Mouse (Mus musculus) thymus, postnatal 4 days (tissue): ENCODE measurements around the gene Aldh1l1.
A peak's percentile ranks its signal among the peaks of the same experiment; 100 is the strongest.

Experiments
- DNase-seq: peaks from one replicate; pipeline ENCODE4 v3.0.0; 2021

The Aldh1l1 gene

GRCm38 (mm10) chr6:90472697-90473096 is 13.5 kb upstream of the Aldh1l1 start:
- no peak for DNase-seq

GRCm38 (mm10) chr6:90473630-90474360 is 12.4 kb upstream of the Aldh1l1 start:
- DNase-seq, result no peak

- no peak for DNase-seq
These were observed 11.9 kb upstream of the Aldh1l1 start for GRCm38 (mm10) chr6:90474361-90474750.

GRCm38 (mm10) chr6:90475176-90475853 is 10.9 kb upstream of the Aldh1l1 start:
- no peak for DNase-seq

- DNase-seq, result no peak
These were observed 10.4 kb upstream of the Aldh1l1 start for GRCm38 (mm10) chr6:90475854-90476212.

DNA sequence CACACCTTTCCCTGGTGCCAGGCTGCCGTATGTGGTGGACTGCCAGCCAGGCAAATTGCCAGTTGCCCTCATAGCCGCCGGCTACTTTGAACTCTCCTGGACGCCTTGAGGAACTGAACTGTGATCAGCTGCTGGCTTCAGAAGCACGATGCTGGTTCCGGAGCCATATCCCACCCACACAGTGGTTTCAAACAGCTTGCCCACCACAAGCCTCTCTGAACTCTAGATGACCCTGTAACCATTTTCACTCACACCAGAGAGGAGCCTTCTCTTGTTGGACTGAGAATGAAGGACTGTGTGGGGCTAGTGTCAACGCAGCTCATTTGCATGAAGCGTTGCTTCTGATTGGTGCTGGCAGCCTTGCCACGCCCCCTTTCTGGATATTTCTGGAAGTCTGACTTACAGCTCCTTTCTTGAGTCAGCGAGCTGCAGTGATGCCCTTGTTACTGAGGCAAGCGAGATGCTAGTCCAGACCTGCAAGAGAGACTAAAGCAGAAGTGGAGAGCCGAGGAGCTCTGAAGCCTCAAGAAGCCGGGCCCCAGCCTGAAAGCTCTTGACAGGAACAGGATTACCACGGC is 9.2 kb upstream of the Aldh1l1 start:
- no peak for DNase-seq

DNA sequence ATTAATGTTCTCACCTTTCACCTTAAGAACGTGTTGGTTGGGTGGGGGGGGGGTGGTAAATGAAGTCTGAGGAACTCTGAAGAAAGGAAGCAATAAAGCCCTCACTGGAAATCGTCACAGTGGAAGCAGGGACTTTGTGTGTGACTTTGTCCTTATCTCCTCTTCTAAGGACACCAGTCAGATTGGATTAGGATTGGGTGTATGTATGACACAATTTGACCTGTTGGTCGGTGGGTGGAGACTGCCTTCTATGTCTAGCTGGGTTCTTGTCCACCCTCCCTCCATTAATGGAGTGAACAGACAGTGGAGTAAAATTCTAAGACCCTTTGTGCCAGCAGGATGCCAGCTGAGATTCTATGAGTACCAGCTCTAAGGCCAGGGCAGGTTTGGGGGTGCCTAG is 2.0 kb upstream of the Aldh1l1 start:
- DNase-seq, result no peak

DNA sequence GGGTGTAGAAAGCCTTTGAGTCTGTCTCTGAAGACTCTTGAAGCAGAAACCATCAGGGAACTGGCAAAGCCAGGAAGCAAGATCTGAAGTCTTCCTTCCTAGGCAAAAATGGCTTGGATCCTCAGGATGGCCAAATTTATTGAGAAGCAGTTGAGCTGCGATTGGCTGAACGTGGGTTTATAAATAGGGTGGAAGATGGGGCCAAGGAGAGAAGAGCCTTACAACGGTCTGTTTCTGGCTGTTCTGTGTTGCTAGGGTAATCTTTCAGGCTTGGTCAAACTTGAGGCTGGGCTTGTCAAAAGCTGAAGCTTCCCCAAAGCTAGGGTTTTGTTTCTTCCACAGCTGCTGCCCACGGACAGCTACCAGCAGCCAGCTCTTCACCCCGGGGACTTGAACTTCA is 1.4 kb upstream of the Aldh1l1 start:
- no peak for DNase-seq

DNA sequence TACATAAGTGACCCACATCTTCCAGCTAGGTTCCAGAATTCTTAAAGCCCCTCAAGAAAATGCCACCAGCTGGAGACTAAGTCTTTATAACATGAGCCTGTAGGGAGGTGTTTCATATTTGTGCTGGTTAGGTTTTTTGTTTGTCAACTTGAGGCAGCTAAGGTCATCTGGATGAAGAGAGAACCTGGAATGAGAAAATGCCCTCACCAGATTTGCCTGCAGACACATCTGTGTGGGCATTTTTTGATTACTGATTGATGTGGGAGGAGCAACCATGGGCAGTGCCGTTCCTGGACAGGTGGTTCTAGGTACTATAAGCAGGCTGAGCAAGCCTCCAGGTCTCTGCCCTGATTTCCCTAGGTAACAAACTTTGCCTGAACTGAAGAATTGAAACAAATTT is 1.3 kb downstream of the Aldh1l1 start:
- no peak for DNase-seq

DNA sequence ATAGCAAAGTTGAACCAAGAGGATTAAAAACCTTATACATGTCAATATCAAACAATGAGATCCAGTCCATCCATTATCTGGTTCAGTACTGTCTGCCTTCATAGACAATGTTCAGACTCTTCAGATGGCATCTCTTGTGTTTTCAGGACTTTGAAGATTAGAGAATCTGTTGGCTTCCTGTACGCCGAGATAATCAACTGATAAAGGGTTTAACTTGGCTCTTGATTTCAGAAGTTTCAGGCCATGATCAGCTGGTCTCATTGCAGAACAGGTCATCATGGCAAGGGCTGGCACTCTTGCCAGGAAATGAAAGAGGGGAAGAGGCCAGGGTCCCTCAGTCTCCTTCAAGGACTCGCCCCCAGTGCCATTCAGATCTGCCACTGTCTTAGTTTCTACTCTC is 3.3 kb downstream of the Aldh1l1 start:
- DNase-seq, result no peak

DNA sequence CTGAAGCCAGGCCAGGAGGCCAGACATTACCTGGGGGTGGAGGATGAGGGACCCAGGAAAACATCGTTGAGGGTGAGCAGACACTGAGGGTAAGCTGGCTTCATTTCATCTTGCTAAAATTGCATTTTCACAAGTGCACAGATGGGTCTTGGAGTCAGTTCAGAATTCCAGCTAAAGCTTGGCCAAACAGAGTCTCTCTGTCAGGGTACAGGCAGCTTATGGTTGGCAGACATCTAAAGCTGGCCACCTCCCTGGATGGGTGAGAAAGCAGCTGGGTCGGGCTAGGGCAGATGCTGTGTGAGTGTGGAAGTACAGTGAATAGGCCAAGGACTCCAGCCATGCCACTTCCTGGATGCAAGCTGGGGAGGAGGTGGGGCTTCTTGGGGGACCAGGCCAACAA is 4.7 kb downstream of the Aldh1l1 start:
- DNase-seq, result no peak

GRCm38 (mm10) chr6:90491956-90492744 is 5.9 kb downstream of the Aldh1l1 start:
- no peak for DNase-seq

- DNase-seq, result no peak
These were observed 7.9 kb downstream of the Aldh1l1 start for GRCm38 (mm10) chr6:90494155-90494554.

DNA sequence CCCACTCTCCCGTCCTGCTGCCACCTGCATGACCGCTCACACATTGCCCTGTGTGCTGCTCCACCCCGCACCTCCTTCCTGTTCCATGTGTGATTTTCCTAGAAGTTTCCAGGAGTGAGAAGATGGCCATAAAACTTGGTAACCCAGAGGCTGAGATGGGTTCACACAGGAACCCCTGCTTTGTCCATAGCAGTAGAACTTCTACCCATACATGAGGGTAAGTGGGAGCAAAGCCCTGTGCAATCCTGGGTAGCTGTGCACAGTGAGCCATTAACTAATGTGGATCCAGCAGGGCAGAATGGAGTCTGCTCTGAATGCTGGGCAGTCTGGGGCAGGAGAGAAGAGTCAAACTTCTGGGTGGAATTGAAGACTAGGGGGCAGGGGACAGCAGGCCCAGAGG is 8.3 kb downstream of the Aldh1l1 start:
- no peak for DNase-seq

DNA sequence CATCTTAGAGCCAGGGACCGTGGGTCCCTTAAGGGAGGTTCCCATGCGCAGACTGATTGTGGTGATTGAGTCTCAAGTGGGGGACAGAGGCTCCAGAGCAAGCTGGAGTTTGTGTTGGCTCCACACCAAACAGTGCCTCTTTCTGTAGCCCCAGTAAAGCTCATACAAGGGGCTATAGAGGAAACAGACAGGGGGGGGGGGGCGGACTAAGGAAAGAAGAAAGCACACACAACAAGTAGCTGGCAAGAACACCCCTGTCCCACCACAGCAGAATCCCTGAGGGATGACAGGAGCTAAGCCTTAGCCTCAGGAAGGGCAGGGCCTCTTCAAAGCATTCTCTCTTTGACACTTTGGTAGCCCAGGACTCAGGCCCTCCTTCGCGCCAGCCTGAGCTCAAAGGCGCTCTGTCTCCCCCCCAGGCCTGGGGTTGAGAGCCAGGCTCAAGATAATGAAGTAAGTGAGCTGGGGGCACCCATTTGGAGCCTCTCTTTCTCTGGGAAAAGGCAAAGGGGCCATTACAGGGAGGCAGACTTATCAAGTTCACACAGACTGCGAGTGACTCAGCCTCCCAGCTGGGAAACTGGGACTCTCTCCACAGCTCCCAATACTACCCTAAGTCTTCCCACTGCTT is 9.2 kb downstream of the Aldh1l1 start:
- no peak for DNase-seq

- DNase-seq, result no peak
These were observed 10.0 kb downstream of the Aldh1l1 start for GRCm38 (mm10) chr6:90496217-90496616.

- DNase-seq, result no peak
These were observed 13.3 kb downstream of the Aldh1l1 start for GRCm38 (mm10) chr6:90499509-90499908.

DNA sequence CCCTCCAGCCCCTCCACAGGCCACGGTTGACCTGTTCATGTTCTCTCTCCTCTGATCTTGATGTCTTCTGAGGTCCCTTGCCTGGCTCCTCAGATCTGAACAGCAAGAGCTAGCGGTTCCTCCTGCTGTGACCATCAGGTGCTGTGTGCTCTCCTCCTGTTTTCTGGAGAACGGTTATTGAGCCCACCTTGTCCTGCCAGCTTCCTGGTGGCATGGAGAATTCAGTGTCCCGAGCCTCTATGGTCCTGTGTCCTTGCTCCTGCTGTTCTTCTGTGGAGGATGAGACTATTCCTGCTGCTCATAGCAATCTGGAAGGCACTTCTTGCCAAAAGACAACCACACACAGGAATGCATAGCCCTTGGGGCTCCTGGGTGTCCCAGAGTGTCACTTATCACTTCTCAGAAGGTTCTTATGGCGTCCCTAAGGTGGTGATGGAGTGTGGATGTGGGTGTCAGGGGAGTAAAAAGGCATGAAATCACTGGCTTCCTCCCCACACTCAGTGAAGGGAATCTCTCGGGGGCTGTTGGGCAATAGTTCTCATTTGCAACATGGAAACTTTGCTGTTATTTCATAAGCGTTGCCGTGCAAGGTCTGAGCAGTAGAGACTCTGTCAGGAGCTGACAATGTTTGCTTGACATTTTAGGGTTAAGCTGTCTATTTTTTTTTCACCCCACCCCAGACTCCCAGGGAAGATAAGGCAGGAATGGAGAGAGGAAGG is 15.2 kb downstream of the Aldh1l1 start:
- DNase-seq, result no peak

- DNase-seq, result no peak
These were observed 19.7 kb downstream of the Aldh1l1 start for GRCm38 (mm10) chr6:90505906-90506305.

GRCm38 (mm10) chr6:90506673-90507311 is 20.6 kb downstream of the Aldh1l1 start:
- DNase-seq, result peak; percentile 9

- DNase-seq, result no peak
These were observed 21.2 kb downstream of the Aldh1l1 start for GRCm38 (mm10) chr6:90507443-90507842.

- DNase-seq, result no peak
These were observed 22.0 kb downstream of the Aldh1l1 start for GRCm38 (mm10) chr6:90508197-90508624.
